Mouse (Mus musculus) hindlimb bud, embryonic 11.5 days (tissue): Measurements from ENCODE around the gene Rap1a.
A peak's percentile ranks its signal among the peaks of the same experiment; 100 is the strongest.

Source experiments
- DNase-seq: peaks from one replicate; pipeline ENCODE4 v3.0.0-alpha.2; 2012; ENCODE audit warnings: low read depth, low spot score; ENCODE audit errors: extremely low spot score

Rap1a gene

GRCm38 (mm10) chr3:105695476-105696386 is 105.4 kb downstream of the Rap1a start:
- no peak for DNase-seq

- no peak for DNase-seq
Measured at GRCm38 (mm10) chr3:105693327-105694080, 107.6 kb downstream of the Rap1a start.

- no peak for DNase-seq
Measured at GRCm38 (mm10) chr3:105688536-105688935, 112.6 kb downstream of the Rap1a start.

- peak; percentile 92 for DNase-seq
Measured at GRCm38 (mm10) chr3:105687324-105688060, 113.6 kb downstream of the Rap1a start, which contains the start of gene Ddx20. Gene Ddx20, minus strand, starts transcription at chr3:105687574.

GRCm38 (mm10) chr3:105686394-105687323 is 114.5 kb downstream of the Rap1a start:
- DNase-seq: no peak

- no peak for DNase-seq
Measured at GRCm38 (mm10) chr3:105680346-105680745, 120.8 kb downstream of the Rap1a start.
